Mouse (Mus musculus) liver, postnatal 0 days (tissue): ENCODE measurements around the gene Srprb.

Experiments
- CTCF ChIP-seq: sonication (generic); IDR thresholded peaks from 2 replicates; pipeline ENCODE4 v1.5.1; 2016; ENCODE audit warnings: antibody characterized with exemption, low read depth
- EP300 ChIP-seq: IDR thresholded peaks from 2 replicates; pipeline ENCODE4 v1.6.1; 2016; ENCODE audit warnings: antibody characterized with exemption, low read depth, mild to moderate bottlenecking

- no peak for TF ChIP-seq EP300
- TF ChIP-seq CTCF = no peak
These were observed 21.6 kb downstream of the Srprb start for GRCm38 (mm10) chr9:103180303-103180702.
